Mouse (Mus musculus): Measurements from ENCODE around the gene Tctex1d4.

Tctex1d4 gene

DNA sequence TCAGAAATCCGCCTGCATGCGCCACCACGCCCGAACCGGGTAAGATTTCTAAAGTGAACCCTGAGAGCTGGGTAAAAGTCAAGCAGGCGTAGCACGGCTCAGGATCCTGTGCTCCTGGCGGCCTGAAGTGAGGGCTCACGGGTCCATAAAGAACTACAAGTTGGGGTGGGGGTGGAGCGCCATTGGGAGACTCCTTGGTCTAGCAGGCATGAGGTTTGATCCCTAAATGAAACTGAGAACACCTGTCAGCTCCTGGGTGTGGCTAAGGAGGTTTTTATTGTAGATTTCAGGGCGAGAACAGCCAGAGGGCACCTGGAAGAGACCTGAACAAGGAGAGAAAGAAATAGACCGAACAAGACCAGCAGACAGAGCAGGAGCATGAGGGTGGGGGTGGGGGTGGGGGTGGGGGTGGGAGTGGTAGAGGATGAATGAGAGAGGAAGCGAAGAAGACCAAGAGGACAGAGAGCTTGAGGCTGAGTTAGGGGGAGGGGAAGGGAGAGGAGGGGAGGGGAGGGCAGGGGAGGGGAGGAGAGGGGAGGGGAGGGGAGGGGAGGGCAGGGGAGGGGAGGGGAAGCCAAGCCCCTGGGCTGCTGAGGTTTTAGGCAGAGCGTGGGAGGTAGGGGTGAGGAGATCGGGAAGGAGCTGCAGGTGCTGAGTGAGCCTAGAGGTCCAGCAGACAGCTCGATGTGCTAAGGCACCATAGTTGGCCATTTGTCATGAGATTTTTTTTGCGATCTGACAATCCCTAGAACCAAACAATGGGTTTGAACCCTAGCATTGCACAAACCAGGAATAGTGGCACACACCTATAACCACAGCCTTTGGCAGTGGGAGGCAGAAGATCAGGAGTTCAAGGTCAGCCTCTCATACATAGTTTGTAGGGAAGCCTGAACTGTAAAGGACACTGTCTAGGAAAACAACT is 12.0 kb downstream of the Tctex1d4 start:
- DNase-seq (ENCODE audit: low read depth, low spot score) = no peak

DNA sequence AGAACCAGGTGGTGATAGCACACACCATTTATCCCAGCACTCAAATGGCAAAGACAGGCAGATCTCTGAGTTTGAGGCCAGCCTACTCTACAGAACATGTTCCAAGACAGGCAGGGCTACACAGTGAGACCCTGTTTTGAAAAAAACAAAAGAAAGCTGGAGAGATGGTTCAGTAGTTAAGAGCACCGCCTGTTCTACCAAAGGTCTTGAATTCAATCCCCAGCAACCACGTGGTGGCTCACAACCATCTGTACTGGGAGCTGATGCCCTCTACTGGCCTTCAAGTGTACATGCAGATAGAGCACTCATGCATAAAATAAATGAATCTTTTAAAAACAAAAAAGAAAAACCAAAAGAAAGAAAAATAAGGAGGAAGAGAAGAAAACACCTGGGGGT is 12.6 kb downstream of the Tctex1d4 start:
- DNase-seq (ENCODE audit: low read depth, low spot score) = peak; percentile 80

DNA sequence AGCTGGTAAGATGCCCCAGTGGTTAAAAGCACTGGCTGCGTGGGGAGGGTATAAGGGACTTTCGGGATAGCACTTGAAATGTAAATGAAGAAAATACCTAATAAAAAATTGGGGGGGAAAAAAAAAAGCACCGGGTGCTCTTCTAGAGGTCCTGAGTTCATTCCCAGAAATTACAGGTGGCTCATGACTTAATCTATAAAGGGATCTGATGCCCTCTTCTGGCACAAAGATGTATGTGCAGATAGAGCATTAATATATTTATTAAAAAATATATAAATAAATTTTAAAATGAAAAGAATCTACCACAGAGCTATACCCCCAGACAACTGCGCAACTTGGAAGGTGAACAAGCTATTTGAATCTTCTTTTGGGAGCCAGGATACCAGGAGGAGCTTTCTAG is 14.0 kb downstream of the Tctex1d4 start:
- no peak for DNase-seq (ENCODE audit: low read depth, low spot score)

GRCm38 (mm10) chr4:117143023-117143422 is 16.4 kb downstream of the Tctex1d4 start:
- no peak for DNase-seq (ENCODE audit: low read depth, low spot score)

DNA sequence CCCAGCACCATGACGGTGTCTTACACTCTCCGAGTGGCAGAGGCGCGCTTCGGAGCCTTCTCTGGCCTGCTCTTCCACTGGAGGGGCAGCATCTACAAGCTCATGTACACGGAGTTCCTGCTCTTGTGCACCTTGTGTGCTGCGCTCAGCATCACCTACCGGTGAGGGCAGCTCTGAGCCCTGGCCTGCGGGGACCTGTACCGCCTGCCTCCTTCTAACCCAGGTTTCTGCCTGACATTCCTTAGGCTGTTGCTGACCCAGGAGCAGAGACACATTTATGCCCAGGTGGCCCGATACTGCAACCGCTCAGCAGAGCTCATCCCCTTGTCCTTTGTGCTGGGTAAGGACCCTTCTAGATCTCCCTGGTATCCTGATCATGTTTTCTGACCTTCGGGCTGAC is 18.7 kb downstream of the Tctex1d4 start:
- DNase-seq (ENCODE audit: low read depth, low spot score) = no peak

GRCm38 (mm10) chr4:117146176-117146575 is 19.6 kb downstream of the Tctex1d4 start:
- peak; percentile 92 for DNase-seq (ENCODE audit: low read depth, low spot score)

DNA sequence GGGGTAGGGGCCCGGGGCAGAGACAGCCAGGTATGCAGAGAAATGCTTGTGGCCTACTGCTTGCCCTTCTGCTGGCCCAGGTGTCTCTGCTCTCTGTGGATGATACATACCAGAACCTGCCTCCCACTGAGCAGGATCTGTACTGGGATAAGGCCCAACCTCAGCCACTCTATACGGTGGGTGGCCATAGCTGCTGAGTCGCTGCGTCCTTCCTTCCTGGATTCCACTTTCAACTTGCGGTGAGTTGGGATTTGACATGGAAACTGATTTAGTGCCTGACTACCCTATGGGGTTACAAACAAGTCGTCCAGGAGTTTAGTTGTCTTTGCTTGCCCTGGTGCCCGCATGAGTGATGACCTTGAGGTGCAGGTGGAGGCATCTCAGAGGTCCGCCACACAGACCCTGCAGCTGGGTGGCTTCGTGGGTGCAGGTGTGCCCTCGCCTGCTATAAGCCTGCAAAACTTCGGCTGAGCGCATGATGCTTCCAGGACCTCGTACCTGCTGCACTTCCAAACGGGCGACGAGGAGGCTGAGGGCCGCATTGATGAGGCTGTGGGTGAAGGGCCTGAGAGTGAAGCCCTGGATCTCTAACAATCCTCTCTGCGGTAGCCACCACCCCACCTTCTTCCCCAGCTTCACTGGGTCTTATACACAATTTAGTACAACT is 21.6 kb downstream of the Tctex1d4 start:
- no peak for DNase-seq (ENCODE audit: low read depth, low spot score)

DNA sequence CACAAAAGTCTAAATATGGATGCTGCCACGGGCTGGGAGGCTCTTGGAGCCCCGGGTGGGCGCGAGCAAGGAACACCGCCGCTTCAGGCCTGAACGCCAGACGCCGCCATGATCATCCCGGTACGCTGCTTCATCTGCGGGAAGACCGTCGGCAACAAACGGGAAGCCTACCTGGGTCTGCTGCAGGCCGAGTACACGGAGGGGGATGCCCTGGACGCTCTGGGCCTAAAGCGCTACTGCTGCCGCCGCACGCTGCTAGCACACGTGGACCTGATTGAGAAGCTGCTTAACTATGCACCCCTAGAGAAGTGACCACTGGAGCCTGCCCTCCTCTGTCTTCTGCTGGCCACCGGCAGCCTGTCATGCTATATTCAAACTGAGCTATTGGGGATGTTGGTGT is 22.2 kb downstream of the Tctex1d4 start:
- DNase-seq (ENCODE audit: low read depth, low spot score) = no peak

- DNase-seq (ENCODE audit: low read depth, low spot score) = no peak
Observed at GRCm38 (mm10) chr4:117149291-117150211, 23.0 kb downstream of the Tctex1d4 start.

GRCm38 (mm10) chr4:117150212-117150733 is 23.7 kb downstream of the Tctex1d4 start:
- no peak for DNase-seq (ENCODE audit: low read depth, low spot score)

DNA sequence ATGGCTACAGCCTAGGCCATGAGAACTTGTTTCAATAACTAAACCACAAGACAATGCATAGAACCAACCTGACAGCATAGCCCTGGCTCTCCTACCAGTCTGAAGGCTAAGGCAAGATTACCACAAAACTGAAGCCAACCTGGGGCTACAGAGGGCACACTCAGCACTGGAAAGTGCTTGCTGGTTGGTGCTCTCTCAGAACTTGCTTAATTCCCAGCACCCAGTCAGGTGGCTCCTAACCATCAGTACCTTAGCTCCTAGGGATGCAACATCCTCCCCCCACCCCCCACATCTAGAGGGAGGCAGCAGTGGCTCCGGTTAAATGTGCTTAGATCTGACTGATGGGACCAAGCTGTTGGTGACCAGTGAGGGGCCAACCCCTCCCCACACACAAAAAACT is 24.8 kb downstream of the Tctex1d4 start:
- DNase-seq (ENCODE audit: low read depth, low spot score) = no peak

DNA sequence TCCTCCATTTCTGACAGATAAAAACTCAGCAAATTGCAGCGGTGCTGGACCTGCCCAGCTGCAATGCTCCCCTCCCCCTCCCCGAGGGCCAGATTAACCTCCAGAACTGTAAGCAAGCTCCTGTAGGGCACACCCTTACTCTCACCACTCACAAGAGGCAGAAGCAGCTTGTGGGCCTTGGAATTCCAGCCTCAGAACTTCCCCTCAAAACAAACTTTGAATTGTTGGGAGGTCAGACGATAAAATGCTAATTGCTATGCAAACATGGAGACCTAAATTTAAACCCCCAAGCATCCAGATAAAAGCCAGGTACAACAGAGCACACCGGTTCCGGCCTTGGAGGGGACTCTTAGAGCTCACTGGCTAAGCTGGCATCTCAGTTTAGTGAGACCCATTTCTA is 26.1 kb downstream of the Tctex1d4 start:
- no peak for DNase-seq (ENCODE audit: low read depth, low spot score)

GRCm38 (mm10) chr4:117155020-117155791 is 28.6 kb downstream of the Tctex1d4 start:
- DNase-seq (ENCODE audit: low read depth, low spot score) = peak; percentile 41

DNA sequence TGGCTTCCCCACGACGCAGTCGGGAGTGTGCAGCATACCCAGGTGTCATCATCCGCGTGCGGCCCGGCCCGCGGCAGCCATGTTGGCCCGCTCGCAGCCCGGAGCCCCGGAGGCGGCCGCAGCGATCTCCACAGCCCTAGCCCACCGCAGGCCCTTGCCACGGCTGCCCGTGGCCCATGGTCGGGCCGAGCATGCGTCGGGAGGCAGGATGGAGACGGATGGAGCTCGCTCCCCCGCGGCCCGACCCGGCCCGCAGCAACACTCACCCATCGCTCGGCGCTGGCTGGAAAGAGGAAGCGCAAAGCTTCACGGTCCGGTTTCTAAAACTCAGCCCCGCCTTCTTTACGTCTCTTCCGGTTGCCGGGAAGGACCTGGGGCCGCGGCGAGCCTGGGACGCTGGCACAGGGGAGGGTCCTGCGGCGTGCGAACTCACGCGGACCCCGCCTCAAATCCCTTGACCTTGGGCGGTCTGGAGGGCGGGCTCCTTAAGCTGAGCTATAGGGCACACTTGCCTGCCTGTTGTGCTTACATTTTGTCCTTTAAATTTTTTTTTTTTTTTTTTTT is 29.3 kb downstream of the Tctex1d4 start, which contains the start of gene Rps8:
TSS of gene Rps8 (minus strand) at position 452 of the 564 bp plus-strand sequence.
- DNase-seq (ENCODE audit: low read depth, low spot score) = peak; percentile 94

DNA sequence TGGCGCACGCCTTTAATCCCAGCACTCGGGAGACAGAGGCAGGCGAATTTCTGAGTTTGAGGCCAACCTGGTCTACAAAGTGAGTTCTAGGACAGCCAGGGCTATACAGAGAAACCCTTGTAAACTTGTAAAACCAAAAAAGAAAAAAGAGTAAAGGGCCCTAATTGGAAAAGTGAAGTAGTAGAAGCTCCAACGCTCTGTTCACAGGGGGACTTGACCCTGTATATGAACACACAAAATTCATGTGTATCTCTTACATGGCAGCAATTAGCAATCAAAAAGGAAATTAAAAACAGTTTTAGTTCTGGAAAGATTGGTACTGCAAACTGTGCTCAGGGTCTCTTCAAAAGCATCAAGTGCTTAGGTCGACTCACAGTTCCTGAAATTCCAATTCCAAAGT is 29.8 kb downstream of the Tctex1d4 start:
- DNase-seq (ENCODE audit: low read depth, low spot score) = peak; percentile 62

DNA sequence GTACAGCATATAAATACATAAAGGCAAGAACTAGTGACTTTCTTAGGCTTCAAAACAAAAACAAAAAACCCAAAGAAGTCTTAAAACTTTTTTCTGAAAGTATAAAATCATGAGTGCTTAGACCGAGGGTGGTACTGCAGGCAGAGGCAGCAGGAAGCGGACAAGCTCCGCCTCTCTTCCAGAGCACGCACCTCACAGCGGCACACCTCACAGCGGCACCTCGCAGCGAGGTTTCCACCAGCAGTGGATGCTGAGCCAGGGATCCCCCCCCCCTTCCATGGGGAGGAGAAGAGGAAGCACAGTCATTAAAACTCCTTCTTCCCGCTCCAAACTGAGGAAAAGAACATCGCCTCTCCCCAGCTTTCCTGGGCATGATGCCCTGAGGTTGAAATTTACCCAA is 33.1 kb downstream of the Tctex1d4 start:
- no peak for DNase-seq (ENCODE audit: low read depth, low spot score)

DNA sequence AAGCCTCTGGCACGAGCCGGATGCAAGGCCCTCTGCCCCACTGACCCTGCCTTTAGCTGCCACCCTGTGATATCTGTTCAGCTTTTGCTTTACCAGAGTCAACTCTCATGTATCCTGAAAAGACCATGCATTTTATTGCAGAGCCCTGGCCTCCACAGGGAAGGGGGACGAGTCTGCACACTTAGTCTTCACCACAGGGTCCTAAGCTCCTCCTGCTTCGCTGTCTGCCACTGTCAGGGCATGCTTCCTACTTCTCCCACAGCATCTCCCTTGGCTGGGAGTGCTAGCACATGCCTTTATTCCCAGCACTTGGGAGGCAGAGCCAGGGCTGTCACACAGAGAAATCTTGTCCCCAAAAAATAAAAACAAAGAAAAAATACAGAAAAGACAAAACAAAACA is 34.6 kb downstream of the Tctex1d4 start:
- no peak for DNase-seq (ENCODE audit: low read depth, low spot score)

DNA sequence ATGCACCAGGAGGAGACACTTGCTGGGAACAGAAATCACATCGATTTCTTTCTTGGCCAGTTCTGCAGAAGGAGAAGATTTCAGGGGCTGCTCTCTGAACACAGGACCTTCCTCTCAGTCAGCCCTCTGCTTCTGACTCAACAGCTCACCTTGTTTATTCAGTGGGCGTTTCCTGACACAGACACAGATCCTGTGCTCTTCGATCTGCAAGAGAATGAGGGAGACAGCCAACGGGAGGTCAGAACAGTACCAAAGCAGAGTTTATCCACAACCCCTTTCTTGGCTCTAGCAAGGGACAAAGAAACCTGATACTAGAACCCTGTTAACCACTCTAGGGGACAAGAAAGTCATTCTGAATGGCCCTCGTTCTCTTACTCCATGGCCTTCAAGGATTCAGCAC is 43.3 kb downstream of the Tctex1d4 start:
- DNase-seq (ENCODE audit: low read depth, low spot score) = no peak

Measured in A20 (cell line).